Mouse (Mus musculus) right cerebral cortex, postnatal 36 days (tissue): Measurements from ENCODE around the gene Nrbp1.

ENCODE experiments used
- DNase-seq, 2 experiments: peaks; one replicate each; pipeline ENCODE4 v3.0.0; 2022; ENCODE audit warnings: low spot score in 2 of 2, mixed read lengths in 1 of 2

Gene Nrbp1

DNA sequence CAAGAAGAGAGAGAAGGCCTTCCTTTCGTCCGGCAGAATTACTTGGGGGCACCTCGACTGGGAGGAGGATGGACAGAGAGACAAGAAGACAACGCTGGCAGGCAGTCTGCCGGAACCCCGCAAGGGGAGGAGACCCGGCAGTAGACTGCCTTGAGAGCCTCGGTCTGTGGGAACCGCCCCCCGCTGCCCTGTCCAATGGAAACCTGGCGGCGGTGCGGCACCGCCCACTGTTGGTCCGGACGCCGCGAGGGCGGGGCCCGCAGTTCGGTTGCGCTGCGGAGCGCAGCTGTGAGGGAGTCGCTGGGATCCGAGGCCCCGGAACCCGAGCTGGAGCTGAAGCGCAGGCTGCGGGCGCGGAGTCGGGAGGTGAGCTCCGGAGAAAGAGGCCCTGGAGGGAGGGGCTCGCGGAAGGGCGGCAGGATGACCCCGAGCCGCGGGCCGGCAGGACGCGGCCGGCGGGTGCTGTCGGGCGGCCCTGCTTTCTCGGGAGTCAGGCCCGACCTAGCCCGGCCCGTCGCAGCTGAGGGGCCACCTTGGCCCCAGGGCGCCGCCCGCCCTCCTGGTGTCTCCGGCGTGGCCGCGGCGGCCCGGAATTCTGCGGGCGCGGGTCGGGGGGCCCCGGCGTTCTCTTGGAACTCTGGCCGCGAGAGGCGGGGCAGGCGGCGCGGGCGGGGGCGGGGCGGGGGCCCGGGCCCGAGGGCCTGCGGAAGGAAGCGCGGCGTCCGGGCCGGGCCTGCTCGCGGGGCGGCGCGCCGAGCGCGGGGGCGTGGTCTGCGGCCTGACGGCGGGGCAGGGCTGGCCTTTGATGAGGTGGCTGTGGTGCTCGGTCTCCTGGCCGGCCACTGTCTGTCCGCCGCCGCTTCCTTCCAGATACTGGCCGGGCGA lies at the start of gene Nrbp1, which contains the start of gene Gm9970:
TSS of gene Nrbp1 (plus strand) at position 228 of the 885 bp plus-strand sequence.
TSS of gene Gm9970 (minus strand) at position 596 of the 885 bp plus-strand sequence.
- DNase-seq, result peak; percentile 94 to 96

DNA sequence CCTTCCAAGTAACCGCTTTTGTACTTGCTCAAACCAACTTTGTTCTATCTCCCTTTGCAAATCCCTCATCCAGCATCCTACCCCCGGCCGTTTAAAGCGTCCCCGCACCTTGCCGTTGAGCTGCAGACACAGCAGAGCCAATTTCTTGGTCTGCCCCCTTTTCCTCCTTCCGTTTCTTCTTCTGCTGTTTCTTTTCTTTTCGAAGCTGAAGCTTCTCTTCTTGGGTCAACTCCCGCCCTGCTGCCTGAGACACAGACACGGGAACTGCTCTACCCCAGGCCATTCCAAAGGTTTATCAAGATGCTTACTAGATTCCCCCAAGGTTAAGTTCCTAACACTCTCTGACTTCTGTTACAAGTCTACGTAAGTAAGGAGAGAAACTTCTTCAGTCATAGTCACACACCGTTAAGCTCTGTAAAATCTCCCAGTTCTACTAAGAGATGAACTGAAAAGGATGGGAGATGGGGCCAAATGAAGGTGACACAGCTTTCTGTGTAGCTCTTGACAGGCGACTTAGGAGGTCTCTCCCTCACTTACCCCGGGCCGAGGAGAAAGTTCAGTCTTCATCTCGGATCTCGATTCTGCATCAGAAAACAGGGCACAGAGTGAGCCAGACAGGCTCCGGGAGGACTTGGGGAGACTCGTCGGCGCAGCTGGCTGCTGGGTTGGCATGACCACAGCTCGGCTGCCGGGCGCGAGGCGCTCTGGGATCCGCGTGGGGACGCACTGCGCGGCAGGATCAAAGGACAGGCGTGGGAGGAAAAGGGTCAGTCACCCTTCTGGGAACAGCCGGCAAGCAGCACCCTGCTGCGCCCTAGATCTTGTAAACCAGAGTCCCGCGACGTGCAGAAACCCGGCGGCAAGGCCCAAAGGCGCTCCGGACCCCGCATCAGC lies 48.4 kb upstream of the Nrbp1 start:
- DNase-seq, result peak in 1 of 2 experiments; percentile 57

DNA sequence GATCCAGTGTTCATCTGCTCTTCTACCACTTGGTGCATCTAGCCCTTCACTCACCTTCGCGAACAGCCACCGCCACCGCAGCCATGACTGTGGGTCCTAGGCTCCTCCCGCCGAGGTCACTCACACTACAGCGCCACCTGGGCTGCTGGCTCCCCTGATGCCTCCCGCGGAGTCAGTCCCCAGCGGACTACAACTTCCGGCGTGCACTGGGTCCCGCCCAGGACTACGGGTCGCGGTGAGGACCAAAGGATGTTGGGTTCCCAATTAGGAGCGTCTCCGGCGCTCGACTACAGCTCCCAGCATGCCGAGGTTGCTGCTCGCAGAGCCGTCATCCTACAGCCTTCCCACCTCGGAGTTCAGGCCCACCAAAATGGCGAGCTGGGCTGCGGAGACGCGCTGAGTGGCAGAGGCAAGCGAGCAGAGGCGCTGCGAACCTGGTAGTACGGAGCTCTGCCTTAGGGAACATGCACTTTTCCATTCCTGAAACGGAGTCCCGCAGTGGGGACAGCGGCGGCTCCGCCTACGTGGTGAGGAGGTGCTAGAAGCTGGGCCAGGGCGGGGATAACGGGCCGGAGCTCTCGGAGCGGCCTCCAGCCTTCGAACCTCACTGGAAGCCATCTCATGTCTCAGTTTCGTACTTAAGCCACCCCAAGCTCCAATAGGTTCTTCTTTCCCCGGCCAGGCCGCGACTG lies 47.6 kb upstream of the Nrbp1 start, which contains the start of the genes Snx17 and Eif2b4:
TSS of gene Snx17 (plus strand) at position 289 of the 692 bp plus-strand sequence.
TSS of gene Eif2b4 (minus strand) at position 492 of the 692 bp plus-strand sequence.
- peak; percentile 99 to 100 for DNase-seq

DNA sequence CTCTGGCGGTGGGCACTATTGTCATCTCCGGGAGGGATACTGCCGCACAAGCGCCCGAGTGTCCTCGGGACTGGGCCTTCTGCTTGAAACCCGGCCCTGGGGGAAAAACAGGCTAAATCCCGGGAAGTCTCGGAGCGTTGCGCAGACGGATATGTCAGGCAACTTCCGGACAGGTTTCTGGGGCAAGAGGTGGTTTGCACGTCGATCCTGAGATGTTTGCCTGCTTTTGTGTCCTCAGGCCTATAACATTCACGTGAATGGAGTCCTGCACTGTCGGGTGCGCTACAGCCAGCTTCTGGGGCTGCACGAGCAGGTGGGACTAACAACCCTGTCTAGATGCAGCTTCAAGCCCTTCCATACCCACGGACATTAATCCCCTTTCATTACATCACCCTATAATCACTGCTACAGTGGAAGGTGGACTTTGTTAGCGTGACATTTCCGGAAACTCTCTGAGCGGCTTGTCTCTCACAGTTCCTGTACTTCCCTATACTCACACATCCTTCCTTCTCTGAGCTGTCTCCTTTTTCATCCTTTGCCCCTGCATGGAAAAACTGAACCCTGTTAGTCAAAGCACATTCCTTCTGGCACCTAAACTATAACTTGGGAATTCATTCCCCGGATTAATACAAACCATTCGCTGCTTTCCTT lies 46.9 kb upstream of the Nrbp1 start:
- no peak for DNase-seq

DNA sequence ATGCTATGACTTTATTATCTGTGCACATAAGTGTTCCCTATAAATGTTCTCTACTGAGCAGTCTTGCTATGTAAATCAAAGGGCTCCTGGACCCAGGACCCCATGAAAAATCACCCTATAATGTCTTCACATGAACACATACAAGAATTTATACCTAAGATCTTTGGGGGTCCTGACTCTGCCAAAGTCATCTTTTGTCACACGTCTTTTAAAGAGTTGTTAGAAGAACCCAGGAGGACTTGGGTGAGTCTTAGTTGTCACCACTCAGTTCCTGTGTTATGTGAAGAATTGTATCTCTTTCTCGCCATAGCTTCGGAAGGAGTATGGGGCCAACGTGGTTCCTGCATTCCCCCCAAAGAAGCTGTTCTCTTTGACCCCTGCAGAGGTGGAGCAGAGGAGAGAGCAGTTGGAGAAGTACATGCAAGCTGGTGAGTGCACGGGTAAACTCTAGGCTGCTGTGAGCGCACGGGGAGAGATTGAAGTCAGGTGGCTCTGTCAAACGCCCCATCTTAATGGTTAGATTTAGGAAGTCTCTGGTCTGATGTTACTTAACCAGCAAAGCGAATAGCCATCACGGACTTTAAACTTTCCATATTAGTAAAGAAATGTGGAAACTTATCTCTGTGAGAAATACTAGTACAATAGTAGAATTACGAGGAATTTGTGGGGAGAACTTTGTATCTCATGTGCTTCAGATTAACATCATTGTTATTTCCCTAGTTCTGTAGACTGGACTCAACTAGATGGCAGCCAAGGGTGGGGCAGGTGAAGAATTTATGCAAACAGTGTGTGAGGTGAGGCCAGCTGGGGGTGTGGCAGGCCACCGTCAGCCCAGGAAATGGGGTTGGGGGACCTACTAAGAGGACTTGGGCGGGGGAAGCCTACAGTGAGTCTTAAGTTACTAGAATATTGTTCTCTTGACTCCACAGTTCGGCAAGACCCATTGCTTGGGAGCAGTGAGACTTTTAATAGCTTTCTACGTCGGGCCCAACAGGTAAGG lies 45.9 kb upstream of the Nrbp1 start:
- DNase-seq, result no peak

DNA sequence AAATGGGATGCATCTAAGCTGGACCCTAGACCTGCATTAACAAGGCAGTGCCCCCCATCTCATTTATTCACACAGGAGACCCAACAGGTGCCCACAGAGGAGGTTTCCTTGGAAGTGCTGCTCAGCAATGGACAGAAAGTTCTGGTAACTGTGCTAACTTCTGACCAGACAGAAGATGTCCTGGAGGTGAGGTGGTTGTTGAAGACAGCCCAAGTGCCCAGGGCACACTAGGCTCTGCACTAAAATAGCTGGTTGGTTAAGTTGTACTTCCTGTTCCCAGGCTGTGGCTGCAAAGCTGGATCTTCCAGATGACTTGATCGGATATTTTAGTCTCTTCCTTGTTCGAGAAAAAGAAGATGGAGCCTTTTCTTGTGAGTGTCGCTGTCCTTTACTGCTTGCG lies 45.0 kb upstream of the Nrbp1 start:
- no peak for DNase-seq

DNA sequence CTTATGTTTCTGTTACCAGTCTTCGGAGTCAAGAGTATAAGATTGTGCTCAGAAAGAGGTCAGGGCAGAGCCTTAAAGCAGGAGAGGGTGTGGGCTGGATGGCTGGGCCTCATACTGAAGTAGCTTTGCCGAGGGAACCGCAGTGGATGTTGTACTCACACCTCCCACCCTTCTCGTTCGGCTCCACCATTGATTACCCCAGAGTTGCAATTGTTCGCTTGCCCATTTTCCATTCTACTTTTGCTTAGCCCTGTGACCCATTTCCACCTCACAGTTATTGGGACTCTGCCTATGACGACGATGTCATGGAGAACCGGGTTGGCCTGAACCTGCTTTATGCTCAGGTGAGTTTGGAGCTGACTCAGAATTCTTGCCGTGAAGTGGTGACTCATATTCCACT lies 44.5 kb upstream of the Nrbp1 start:
- no peak for DNase-seq

DNA sequence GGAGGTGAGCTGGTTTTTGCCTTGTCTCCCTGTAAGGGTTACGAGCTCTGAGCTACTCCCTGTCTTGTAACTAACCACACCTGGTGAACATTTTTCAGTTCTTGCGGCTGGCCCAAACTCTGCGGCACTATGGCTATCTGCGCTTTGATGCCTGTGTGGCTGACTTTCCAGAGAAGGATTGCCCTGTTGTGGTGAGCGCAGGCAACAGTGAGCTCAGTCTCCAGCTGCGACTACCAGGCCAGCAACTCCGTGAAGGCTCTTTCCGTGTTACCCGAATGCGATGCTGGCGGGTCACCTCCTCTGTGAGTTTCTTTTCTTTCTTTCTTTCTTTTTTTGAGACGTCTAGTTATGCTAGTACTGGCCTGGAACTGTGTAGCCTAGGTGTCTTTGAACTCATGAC lies 43.6 kb upstream of the Nrbp1 start:
- no peak for DNase-seq

DNA sequence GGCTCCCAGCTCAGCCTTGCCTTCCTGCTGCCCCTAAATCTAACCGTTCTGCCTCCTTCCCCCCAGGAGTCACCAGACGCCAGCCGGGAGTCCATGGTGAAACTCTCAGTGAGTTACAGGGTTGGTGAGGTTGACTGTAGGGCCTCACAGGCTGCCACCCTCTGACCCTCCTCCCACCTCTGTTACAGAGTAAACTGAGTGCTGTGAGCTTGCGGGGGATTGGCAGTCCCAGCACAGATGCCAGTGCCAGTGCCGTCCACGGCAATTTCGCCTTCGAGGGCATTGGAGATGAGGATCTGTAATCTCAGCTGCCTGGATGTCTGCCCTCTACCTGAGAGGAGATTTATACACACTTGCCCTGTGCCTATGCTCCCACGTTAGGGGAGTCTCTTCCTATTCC lies 42.5 kb upstream of the Nrbp1 start:
- DNase-seq, result no peak

DNA sequence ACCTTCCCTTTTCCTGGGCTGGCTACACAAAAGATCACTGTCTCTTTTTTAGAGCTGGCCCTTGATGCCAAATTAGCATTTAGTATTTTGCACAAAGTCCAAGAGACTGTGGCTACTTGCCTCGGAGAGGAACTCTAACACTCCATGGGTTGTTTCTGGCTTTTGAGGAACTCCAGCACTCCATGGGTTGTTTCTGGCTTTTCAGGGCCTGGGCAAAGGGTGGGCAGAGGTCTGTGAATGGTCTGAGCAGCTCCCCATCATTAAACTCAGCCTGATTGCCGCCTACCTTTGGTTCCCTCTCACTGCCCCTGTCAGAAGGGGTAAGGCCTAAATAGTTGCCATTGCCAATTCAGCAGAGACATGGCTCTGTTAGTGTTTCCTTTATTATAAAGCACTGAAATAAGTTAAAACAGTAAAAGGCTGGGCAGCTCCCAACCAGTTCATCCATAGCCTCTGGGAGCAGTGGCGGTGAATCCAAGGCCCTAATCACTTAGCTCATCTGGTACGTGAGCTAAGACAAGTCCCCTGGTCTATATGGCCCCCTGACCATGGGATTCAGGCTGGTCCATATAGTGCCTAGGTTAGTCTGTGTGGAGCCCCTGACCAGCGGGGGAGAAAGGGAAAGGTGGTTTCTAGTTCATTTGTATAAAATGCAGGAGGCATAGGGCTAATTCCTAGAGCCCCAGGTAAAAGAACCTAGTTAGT lies 41.9 kb upstream of the Nrbp1 start:
- DNase-seq, result no peak

DNA sequence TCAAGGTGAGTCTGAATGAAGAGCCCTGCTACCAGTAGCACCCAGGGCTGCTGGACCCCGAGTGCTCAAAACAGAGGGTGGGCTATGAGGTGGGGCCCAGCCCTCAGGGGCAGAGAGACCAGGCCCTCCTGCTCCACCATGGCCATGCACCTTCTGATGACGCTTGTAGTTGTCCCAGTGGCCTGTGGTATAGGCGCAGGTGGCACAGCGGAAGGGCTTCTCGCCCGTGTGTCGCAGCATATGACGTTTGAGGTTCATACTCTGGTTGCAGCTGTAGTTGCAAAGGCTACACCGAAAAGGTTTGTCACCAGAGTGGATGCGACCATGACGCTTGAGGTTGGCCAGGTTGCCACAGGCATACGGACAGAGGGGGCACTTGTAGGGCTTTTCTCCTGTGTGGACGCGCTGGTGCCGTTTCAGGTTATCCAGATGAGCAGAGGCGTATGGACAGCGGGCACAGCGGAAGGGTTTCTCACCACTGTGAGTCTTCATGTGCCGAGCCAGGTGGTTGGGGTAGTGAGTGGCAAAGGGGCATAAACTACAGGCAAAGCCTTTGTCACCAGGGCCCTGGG lies 41.3 kb upstream of the Nrbp1 start:
- no peak for DNase-seq

DNA sequence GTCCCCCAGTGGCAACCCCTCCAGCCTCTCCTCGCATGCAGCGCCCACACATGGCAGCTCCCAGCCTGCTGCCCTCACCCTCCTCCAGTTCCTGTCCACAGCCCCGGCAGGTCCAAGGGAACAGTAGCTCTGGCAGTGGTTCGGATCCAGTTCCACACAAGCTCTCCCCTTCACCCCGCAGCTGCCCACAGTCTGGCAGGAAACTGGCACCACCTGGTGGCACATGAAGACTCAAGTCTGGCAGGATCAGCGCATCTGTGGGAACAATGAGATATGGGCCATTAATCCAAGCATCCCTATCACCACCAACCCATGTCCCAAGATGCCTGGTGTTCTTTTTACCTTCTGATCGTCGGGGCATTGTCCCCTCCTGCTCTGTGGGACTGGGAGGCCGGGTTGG lies 40.8 kb upstream of the Nrbp1 start:
- DNase-seq, result no peak

DNA sequence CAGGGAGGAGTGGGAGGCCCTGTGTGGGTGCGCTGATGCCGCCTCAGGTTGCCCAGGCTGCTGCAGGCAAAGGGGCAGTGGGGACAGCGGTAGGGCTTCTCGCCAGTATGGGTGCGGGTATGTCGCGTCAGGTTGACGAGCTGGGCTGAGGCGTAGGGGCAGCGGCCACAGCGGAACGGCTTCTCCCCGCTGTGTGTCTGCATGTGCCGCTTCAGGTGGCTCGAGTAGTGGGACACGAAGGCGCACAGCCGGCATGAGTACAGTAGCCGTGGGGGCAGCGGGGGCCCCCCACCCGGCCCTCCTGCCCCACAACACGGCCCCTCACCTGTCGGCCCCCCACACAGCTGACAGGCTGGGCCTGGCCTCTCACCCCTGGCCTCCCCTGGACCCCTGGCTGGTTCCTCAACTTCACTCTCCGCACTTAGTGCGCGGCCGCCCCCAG lies 40.3 kb upstream of the Nrbp1 start:
- no peak for DNase-seq

DNA sequence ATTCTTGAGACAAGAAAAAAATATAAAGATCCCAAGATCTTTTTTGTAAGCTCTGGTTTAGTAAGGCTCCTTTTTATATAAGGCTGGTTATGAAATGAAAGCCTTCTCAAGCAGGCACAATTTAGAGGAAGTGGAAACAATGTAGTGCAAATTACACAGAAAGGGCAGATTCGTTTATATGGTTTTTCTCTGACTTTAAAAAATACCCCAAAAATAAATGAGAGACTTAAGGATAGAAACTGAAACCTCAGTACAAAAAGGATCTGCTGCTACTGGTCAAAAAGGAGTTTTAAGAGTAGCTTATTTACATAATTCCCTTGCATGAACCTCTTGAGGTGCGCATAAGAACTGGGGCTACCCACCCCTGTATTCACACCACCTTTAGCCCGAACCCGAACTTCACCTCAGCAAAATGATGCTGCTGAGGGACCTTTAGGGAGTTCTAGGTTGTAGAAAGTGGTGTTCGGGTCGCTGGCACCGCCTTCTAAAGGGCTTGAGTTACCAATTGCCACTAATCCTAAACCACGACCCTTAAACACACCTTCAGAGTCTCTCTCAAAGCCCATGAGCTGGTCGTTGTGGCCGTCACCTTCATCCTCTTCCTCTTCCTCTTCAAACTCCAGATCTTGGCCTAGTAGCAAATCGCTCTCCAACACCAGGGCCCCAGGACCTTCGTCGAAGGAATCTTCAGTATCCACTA lies 39.5 kb upstream of the Nrbp1 start:
- no peak for DNase-seq

DNA sequence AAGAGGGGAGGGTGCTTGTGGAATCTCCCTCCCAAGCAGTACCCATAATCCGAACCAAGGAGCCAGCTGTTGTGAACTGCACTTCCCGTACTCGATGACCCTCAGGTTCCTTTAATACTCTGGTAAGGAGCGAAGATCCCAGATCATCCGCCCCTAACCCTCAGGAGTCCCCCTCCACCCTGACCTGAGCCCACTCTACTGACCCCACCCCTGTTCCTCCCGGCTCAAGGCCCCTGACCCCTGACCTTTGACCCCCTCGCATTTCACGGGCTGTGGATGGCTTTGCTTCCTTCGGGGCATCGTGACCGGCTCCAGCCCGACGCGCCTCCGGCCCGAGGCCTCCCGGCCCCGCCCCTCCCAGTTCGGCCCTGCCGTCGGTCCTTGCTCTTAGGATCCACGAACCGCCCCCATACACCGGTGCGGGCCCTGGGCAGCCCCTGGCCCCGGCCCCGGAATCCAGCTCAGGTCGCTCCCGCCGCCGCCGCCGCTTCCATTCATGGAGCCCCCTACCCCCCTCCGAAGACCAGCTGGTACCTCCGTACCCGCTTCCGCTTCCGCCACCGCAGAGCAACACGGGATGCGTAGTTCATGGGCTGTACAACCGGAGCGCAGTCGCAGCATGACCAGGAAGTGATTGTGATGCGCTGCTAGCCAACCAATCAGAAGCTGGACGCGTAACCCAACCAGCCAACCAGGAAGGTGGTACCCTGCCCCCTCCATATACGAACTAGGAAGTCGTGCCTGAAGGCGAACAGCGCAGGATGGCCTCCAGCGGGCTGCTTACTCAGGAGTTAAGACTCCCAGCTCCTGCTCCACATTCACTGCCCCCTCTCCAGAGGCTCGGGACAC lies 38.7 kb upstream of the Nrbp1 start, which contains the start of gene Zfp513:
TSS of gene Zfp513 (minus strand) at position 562 of the 849 bp plus-strand sequence.
- peak; percentile 98 to 99 for DNase-seq

DNA sequence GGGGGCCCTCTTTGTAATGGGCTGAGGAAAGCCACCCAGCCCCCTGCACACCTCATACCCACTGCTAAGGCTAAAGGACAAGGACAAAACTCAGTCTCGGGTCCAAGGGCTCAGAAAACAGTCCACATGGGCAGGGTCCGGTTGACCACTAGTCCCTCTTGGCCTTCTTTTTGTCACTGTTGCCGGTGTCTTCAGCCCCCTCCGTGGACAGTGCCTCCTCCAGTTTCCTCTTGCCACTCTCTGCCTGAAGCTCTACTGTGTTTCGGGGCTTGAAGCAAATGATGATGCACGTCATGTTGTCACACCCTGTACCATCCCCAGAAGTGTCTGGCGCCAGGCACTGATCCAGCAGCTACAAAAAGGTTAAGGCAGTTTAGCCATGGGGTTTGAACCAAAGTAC lies 37.7 kb upstream of the Nrbp1 start:
- no peak for DNase-seq

DNA sequence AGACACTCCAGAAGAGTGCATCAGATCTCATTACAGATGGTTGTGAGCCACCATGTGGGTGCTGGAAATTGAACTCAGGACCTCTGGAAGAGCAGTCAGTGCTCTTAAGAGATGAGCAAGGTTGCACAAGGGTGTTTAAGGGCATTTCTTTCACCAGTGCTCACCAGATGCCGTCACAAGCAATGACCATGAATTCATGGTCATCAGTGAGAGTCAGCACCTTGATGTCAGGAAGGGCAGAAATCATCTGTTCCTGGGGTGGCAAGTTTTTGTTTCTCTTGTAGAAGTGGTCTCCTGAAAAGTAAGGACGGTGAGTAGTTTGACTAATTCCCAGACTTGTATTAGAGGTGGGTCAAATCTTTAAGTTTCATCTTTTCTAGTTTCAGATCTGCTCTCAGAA lies 36.8 kb upstream of the Nrbp1 start:
- DNase-seq, result no peak
